Mouse (Mus musculus) brain, embryonic 14.5 days (tissue): Measurements from ENCODE around the gene Tnfaip2.

ENCODE experiments used
- CTCF ChIP-seq: fragments of 200-500 bp; IDR thresholded peaks from 2 replicates; pipeline ENCODE4 v1.5.1; 2012; ENCODE audit warnings: inconsistent platforms, mild to moderate bottlenecking, moderate library complexity, borderline replicate concordance; ENCODE audit not compliant: insufficient read depth, insufficient read length; ENCODE audit errors: extremely low read depth
- POLR2A ChIP-seq: fragments of 200-500 bp; IDR thresholded peaks from 2 replicates; pipeline ENCODE4 v1.6.1; 2012; ENCODE audit warnings: mild to moderate bottlenecking, inconsistent platforms, borderline replicate concordance; ENCODE audit not compliant: poor library complexity, insufficient read depth, insufficient read length, severe bottlenecking; ENCODE audit errors: extremely low read depth

GRCm38 (mm10) chr12:111472886-111473285, 30.6 kb downstream of the Tnfaip2 start:
- TF ChIP-seq CTCF (no peak), POLR2A (no peak)
